Mouse (Mus musculus): ENCODE results near the gene Msi2. TPM values are rescaled to one million over a fixed set of nuclear protein-coding genes. Genes with fewer than 3 reads are reported as not detected.

The Msi2 gene
- polyA plus RNA-seq, 3 experiments from 2014 or later: 23.6 to 30.8 (median 26.0) TPM

- ATAC-seq: no peak
Measured at GRCm38 (mm10) chr11:88557828-88558580, 160.3 kb downstream of the Msi2 start.

- no peak for ATAC-seq
Measured at GRCm38 (mm10) chr11:88557116-88557768, 161.1 kb downstream of the Msi2 start.

GRCm38 (mm10) chr11:88555902-88556549 is 162.3 kb downstream of the Msi2 start:
- ATAC-seq: no peak

DNA sequence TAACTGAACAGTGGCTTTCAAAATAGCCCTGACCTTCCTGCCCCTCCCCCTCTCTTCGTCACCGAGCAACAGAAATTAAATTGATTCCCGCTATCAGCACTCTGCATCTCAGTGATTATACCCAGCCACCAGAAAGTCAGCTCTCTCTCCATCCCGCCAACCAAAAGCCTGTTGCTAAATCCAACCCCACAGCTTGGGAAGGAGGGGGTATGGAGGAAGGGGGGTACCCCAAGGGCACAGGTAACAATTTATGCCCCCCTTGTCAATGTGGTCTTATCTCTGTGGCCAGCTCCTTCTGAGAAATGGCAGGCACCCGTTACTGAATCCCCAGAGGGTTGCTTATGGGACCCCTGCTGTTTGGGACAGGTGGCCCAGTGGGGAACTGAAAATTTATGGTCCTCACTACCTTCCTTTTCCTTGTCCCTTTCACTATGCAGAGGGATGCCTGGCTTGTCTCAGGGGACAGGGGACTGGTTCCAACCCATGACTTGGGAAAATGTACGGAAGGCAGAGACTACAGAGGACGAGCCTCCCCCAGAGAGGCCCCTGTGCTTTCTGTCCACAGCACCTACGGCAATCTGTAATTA is 163.0 kb downstream of the Msi2 start:
- no peak for ATAC-seq

- no peak for ATAC-seq
Measured at GRCm38 (mm10) chr11:88553521-88554310, 164.6 kb downstream of the Msi2 start.

DNA sequence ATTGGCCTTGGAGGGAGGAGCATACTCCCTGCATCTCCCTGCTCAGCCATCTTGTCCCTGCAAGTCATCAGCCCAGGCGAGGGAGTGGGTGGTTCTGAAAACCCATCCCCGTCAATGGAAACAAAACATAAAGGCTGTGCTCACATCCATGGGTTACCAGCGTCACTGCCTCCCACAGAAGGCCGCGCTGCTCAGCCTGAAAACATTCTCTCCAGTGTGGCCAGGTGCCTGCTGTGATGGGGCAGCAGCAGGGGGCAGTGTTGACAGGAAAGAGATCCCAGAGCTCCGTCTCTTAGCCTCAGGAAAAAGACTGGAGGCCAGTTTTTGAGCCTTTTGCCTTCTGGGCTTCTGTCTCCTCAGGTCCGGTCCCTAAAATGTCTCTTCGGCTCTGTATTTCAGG is 165.3 kb downstream of the Msi2 start:
- ATAC-seq: peak; percentile 70

GRCm38 (mm10) chr11:88552385-88552784 is 165.9 kb downstream of the Msi2 start:
- ATAC-seq: no peak

GRCm38 (mm10) chr11:88551034-88551433 is 167.3 kb downstream of the Msi2 start:
- peak; percentile 68 for ATAC-seq

DNA sequence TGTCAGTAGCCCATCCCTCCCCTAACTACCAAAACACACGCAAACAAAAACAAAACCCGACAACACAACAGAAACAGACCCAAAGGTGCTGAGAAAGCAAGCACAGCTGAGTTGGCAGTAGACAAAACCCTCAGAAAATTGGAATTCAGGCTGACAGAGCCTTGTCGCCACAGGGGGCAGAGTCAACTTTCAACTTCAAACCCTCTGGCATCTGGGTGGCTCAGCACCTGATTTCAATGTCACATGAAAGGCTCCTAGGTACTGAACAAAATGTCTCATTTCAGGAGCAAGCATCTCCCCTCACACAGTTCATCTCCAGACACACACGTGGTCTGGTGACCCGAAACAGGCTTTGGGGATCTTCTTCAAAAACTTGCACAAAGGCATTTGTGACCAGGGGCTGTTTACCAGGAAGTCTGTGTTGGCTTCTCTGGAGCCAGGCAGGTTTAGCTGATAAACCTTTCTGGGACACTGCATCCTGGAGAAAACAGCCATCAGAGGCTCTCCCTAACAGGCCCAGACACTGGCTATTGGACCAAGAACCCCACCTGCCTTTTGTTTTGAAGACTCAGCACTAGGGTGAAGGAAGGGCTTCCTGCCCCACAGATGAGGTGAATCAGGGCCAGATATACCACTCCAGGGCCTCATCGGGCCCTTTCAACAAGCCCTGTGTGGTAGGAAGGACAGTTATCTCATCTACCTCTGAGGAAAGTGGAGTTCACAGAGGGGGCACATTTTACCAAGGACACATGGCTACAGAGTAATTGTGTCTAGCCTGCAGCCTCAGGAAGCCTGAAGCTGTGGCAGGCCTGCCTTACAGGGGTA is 168.0 kb downstream of the Msi2 start:
- peak; percentile 54 for ATAC-seq

DNA sequence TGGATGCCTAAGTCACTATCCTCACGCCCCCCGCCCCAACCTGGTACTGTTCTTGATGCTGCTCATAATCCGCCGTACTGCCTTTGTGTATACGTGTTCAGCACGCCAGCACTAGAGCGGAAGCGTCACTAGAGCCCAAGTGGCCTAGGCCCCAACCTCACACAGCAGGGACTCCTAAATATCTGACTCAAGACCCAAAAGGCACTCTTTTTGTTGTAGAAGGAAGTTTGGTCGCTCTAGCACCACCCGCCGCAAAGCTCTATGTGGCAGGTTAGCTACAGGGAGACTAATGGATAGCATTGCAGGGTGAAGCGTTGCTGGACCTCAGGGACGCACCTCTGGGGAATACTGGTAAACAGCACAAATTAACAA is 168.8 kb downstream of the Msi2 start:
- no peak for ATAC-seq

GRCm38 (mm10) chr11:88548832-88549528 is 169.3 kb downstream of the Msi2 start:
- no peak for ATAC-seq

GRCm38 (mm10) chr11:88548423-88548822 is 169.9 kb downstream of the Msi2 start:
- ATAC-seq: no peak

- no peak for ATAC-seq
Measured at GRCm38 (mm10) chr11:88543771-88544170, 174.5 kb downstream of the Msi2 start.

- no peak for ATAC-seq
Measured at GRCm38 (mm10) chr11:88542817-88543216, 175.5 kb downstream of the Msi2 start.

- peak; percentile 24 for ATAC-seq
Measured at GRCm38 (mm10) chr11:88541666-88542639, 176.4 kb downstream of the Msi2 start.

DNA sequence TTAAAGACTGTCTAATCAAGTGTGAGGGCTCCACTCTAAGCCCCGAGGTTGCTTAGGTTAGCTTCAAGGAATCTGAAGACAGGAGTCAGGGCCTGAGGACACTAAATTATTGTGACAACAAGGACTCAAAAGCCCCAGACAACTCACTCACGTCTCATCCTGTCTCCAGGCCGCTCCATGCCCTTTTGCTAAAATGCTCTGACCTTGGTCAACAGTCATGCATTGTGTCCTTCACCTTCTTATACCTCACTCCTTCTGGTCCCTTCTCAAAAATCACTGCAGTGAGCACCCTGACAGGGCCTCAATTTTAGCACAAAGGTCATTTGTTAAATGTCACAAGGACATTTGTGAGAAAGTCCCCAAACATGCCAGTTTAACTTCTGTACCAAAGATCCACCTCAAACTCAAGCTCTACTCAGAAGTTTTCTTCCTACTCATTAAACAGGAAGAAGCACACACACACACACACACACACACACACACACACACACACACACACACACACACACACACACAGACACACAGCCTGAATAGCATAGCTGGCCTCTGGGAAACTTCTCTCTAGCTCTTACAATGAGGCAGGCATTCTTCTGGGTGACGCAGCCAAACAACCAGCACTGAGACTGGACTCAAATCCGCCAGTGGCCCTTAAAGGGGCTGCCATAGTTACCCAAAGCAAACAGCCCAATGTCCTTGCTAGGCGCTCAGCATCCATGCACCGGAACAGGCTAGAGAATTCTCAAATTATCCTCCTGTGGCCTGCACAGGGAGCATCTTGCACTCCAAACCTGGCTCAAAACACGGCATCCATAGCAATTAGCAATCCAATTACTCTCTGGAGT is 178.5 kb downstream of the Msi2 start:
- peak; percentile 54 for ATAC-seq

- ATAC-seq: no peak
Measured at GRCm38 (mm10) chr11:88538710-88539340, 179.5 kb downstream of the Msi2 start.

- ATAC-seq: no peak
Measured at GRCm38 (mm10) chr11:88537344-88537743, 181.0 kb downstream of the Msi2 start.
